Mouse (Mus musculus) forebrain, embryonic 12.5 days (tissue): ENCODE data around the gene Dlgap4. TPM values are rescaled to one million over a fixed set of nuclear protein-coding genes. Genes with fewer than 3 reads are reported as not detected.

Experiments used
- ATAC-seq: fragments of 200-750 bp; cut with Nextera tagmentation; 2 replicates; pipeline ENCODE4 v1.8.0; 2017; ENCODE audit warnings: moderate TSS enrichment; ENCODE audit not compliant: low FRiP score
- H3K27ac ChIP-seq: fragments of 300-500 bp; sonication (generic); 2 replicates; pipeline ENCODE4 v1.5.1; 2016; ENCODE audit warnings: mild to moderate bottlenecking
- H3K27me3 ChIP-seq: fragments of 300-500 bp; sonication (generic); 2 replicates; pipeline ENCODE4 v1.6.1; 2016; ENCODE audit warnings: mild to moderate bottlenecking
- H3K36me3 ChIP-seq: fragments of 300-500 bp; sonication (generic); replicated peaks from 2 replicates; pipeline ENCODE4 v1.6.1; 2016; ENCODE audit warnings: mild to moderate bottlenecking
- H3K4me1 ChIP-seq: fragments of 300-500 bp; sonication (generic); 2 replicates; pipeline ENCODE4 v1.6.1; 2016
- H3K4me2 ChIP-seq: fragments of 300-500 bp; sonication (generic); 2 replicates; pipeline ENCODE4 v1.6.1; 2016; ENCODE audit warnings: mild to moderate bottlenecking, moderate library complexity
- H3K4me3 ChIP-seq: fragments of 300-500 bp; sonication (generic); replicated peaks from 2 replicates; pipeline ENCODE4 v1.5.1; 2016; ENCODE audit warnings: mild to moderate bottlenecking
- H3K9ac ChIP-seq: fragments of 300-500 bp; sonication (generic); 2 replicates; pipeline ENCODE4 v1.6.1; 2016; ENCODE audit warnings: mild to moderate bottlenecking
- H3K9me3 ChIP-seq: fragments of 300-500 bp; sonication (generic); 2 replicates; pipeline ENCODE4 v1.6.1; 2016
- WGBS: fragments of 180-500 bp; shearing (Covaris S2); methylation state at CpG from one replicate; pipeline ENCODE4 v1.1.7; 2016; 5-methylcytosine and 5-hydroxymethylcytosine counted together
- polyA plus RNA-seq: library from polyadenylated mRNA; unstranded; fragments of >200 nt; fragmentation: Nextera tagmentation; extraction: Ambion mirVana; gene quantifications from 2 replicates; pipeline ENCODE4 v1.2.1, GENCODE M21; 2016

Dlgap4 gene
- polyA plus RNA-seq, 1 experiment from 2014 or later, result 195 TPM

- Histone ChIP-seq H3K4me1 (peaks cover 22% of the 10 kb centered on the region), H3K9me3 (no peaks in the 10 kb centered on the region), H3K4me3 (peak within 1 kb of the TSS; percentile 40), H3K4me2 (peak within 1 kb of the TSS; percentile 75), H3K27me3 (peaks cover 15% of the 10 kb centered on the region), H3K9ac (peak within 1 kb of the TSS; percentile 60), H3K36me3 (no peaks in the 10 kb centered on the region), H3K27ac (peak within 1 kb of the TSS; percentile 47)
- ATAC-seq, result peak; percentile 82
- 1% methylated on average over 28 of the region's 28 CpGs for WGBS
These were observed 161.4 kb downstream of the Dlgap4 start, which contains the start of gene Myl9 for GRCm38 (mm10) chr2:156774738-156775454. Myl9 (plus strand) TSS chr2:156775420.

GRCm38 (mm10) chr2:156775455-156776435, 162.2 kb downstream of the Dlgap4 start:
- H3K4me2 ChIP-seq, result peak overlapping the region; percentile 75
- peak overlapping the region; percentile 42; the same call in 1 of the 2 replicates for H3K27ac ChIP-seq
- no peaks in the 10 kb centered on the region for H3K36me3 ChIP-seq
- H3K9me3 ChIP-seq, result no peaks in the 10 kb centered on the region
- ATAC-seq, result no peak; the same call in 1 of the 2 replicates
- peak overlapping the region; percentile 60 for H3K9ac ChIP-seq
- H3K4me1 ChIP-seq, result peaks cover 27% of the 10 kb centered on the region
- WGBS, result 38% methylated on average over 17 of the region's 17 CpGs
- peak overlapping the region; percentile 40 for H3K4me3 ChIP-seq
- peaks cover 15% of the 10 kb centered on the region for H3K27me3 ChIP-seq

GRCm38 (mm10) chr2:156776907-156777306, 163.4 kb downstream of the Dlgap4 start:
- no peak for ATAC-seq
- no peak overlapping the region for H3K27ac ChIP-seq

DNA sequence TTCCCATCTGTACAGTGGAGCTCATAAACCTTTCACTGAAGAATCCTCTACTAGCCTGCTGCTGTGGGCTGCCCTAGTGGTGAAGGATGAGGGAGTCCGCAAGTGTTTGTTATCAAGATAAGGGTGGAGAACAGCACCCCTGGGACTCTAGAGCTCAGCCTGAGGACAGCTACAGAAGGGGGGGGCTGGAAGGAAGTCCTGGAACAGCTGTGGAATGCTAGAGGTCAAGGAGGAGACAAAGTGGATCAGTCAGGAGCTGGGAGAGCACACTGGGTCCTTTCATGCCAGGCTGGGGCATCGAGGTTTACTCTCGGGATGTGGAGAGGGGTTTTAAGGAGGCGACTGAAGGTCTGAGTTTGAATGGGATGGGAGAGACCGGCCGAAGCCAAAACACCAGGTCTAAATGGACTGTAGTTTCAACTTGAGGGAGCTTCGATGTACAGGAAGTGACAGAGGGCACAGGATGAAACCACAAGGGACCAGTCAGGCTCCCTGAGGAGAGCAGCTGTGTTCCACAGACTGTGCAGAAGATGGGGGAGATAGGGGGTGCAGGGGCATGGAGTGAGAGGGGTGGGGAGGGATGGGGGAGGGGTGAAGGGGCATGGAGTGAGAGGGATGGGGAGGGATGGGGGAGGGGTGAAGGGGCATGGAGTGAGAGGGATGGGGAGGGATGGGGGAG, 164.0 kb downstream of the Dlgap4 start:
- 73% methylated on average over 7 of the region's 7 CpGs for WGBS
- Histone ChIP-seq H3K27me3 (peaks cover 15% of the 10 kb centered on the region), H3K36me3 (no peaks in the 10 kb centered on the region), H3K4me2 (no peak overlapping the region), H3K9ac (no peak overlapping the region), H3K9me3 (no peaks in the 10 kb centered on the region), H3K4me1 (peaks cover 31% of the 10 kb centered on the region), H3K4me3 (no peak overlapping the region), H3K27ac (no peak overlapping the region)
- ATAC-seq, result no peak

More at GRCm38 (mm10) chr2:156776907-156777306, 163.4 kb downstream of the Dlgap4 start:
- Histone ChIP-seq H3K4me2 (no peak overlapping the region), H3K9ac (no peak overlapping the region), H3K27me3 (peaks cover 15% of the 10 kb centered on the region), H3K9me3 (no peaks in the 10 kb centered on the region), H3K4me3 (no peak overlapping the region), H3K36me3 (no peaks in the 10 kb centered on the region), H3K4me1 (peaks cover 31% of the 10 kb centered on the region)
- 83% methylated on average over 2 of the region's 2 CpGs for WGBS

- H3K27me3 ChIP-seq, result peaks cover 15% of the 10 kb centered on the region
- H3K4me2 ChIP-seq, result no peak overlapping the region
- no peaks in the 10 kb centered on the region for H3K9me3 ChIP-seq
- no peaks in the 10 kb centered on the region for H3K36me3 ChIP-seq
- no peak overlapping the region for H3K4me3 ChIP-seq
- ATAC-seq, result no peak
- H3K27ac ChIP-seq, result no peak overlapping the region
- peaks cover 31% of the 10 kb centered on the region for H3K4me1 ChIP-seq
- WGBS, result 91% methylated on average over 8 of the region's 8 CpGs
- no peak overlapping the region for H3K9ac ChIP-seq
These were observed 165.1 kb downstream of the Dlgap4 start for GRCm38 (mm10) chr2:156778571-156778970.

- Histone ChIP-seq H3K4me1 (peaks cover 31% of the 10 kb centered on the region), H3K4me3 (no peak overlapping the region), H3K9ac (no peak overlapping the region), H3K27me3 (peaks cover 15% of the 10 kb centered on the region), H3K36me3 (no peaks in the 10 kb centered on the region), H3K4me2 (no peak overlapping the region), H3K9me3 (no peaks in the 10 kb centered on the region), H3K27ac (no peak overlapping the region)
- no peak for ATAC-seq
- WGBS, result 85% methylated on average over 5 of the region's 5 CpGs
These were observed 165.5 kb downstream of the Dlgap4 start for GRCm38 (mm10) chr2:156779036-156779435.

DNA sequence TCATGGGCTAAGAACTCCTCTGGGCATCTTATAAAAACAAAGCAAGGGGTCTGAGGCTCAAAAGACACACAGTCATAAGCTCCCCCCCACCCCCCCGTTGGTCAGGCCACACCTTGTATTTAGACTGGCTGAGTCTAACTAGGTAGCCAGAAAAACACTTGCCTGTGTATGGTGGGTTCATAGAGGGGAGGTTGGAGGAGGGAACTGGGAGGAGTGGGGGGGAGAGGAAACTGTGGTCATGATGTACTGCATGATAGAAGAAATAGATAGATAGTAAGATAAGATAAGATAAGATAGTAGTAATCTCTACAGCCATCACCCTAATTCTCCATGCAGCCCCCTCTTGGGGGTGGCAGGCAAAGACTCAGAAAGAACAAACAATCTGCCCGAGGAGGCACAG, 166.0 kb downstream of the Dlgap4 start:
- 71% methylated on average over 2 of the region's 2 CpGs for WGBS
- Histone ChIP-seq H3K4me1 (peaks cover 29% of the 10 kb centered on the region), H3K27me3 (peaks cover 15% of the 10 kb centered on the region), H3K4me3 (no peak overlapping the region), H3K9ac (no peak overlapping the region), H3K27ac (no peak overlapping the region), H3K36me3 (no peaks in the 10 kb centered on the region), H3K9me3 (no peaks in the 10 kb centered on the region), H3K4me2 (no peak overlapping the region)
- ATAC-seq, result no peak

DNA sequence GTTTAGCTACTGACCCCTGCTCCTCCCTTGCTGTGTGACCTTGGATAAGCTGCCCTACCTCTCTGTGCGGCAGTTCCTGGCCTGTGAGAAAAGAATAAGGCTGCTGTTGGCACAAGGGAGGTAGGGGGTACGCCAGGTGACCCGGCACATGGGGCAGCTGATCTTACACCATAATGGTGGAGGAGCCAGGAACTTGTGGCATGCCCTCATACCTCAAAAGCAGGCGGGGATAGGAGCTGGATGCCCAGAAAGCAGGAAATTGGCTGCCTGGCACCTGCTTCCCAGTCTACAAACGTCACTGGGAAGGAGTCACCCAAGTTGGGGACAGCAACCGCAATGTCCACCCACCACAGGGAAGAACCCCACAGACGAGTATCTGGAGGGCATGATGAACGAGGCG, 166.6 kb downstream of the Dlgap4 start:
- no peak overlapping the region for H3K4me3 ChIP-seq
- no peak overlapping the region for H3K9ac ChIP-seq
- H3K4me2 ChIP-seq, result no peak overlapping the region
- H3K27ac ChIP-seq, result no peak overlapping the region
- WGBS, result 83% methylated on average over 9 of the region's 9 CpGs
- no peak for ATAC-seq
- no peaks in the 10 kb centered on the region for H3K9me3 ChIP-seq
- H3K36me3 ChIP-seq, result no peaks in the 10 kb centered on the region
- H3K27me3 ChIP-seq, result peaks cover 15% of the 10 kb centered on the region
- H3K4me1 ChIP-seq, result peaks cover 22% of the 10 kb centered on the region

DNA sequence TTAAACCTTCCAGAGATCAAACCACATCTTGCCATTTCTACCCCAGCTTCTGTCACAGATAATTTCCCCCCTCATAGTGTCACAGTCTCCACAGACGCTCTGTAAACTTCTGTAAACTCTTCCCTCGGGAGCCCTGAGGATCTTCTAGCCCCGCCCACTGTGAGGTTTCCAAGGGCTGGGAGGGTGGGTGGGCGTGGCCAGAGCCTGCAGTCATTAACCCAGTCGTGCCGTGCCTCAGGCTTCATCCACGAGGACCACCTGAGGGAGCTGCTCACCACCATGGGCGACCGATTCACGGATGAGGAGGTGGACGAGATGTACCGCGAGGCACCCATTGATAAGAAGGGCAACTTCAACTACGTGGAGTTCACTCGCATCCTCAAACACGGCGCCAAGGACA, 167.2 kb downstream of the Dlgap4 start:
- Histone ChIP-seq H3K27ac (no peak overlapping the region), H3K4me2 (peak overlapping the region; percentile 32; the same call in 1 of the 2 replicates), H3K4me3 (no peak overlapping the region), H3K4me1 (peaks cover 16% of the 10 kb centered on the region), H3K9ac (no peak overlapping the region), H3K36me3 (no peaks in the 10 kb centered on the region), H3K27me3 (peaks cover 10% of the 10 kb centered on the region), H3K9me3 (0 out of 2 replicates have a peak, but pooled peaks cover 3% of the 10 kb centered on the region)
- no peak for ATAC-seq
- 21% methylated on average over 17 of the region's 17 CpGs for WGBS

- no peak for ATAC-seq
- Histone ChIP-seq H3K9me3 (0 out of 2 replicates have a peak, but pooled peaks cover 6% of the 10 kb centered on the region), H3K27ac (no peak overlapping the region), H3K27me3 (peaks cover 5% of the 10 kb centered on the region; the same call in 1 of the 2 replicates), H3K4me2 (0 out of 2 replicates have a peak overlapping the region, but pooled peaks have one; percentile 32), H3K4me1 (peaks cover 14% of the 10 kb centered on the region), H3K4me3 (no peak overlapping the region), H3K36me3 (no peaks in the 10 kb centered on the region), H3K9ac (no peak overlapping the region)
- 66% methylated on average over 4 of the region's 4 CpGs for WGBS
These were observed 167.8 kb downstream of the Dlgap4 start for GRCm38 (mm10) chr2:156781281-156781680.

DNA sequence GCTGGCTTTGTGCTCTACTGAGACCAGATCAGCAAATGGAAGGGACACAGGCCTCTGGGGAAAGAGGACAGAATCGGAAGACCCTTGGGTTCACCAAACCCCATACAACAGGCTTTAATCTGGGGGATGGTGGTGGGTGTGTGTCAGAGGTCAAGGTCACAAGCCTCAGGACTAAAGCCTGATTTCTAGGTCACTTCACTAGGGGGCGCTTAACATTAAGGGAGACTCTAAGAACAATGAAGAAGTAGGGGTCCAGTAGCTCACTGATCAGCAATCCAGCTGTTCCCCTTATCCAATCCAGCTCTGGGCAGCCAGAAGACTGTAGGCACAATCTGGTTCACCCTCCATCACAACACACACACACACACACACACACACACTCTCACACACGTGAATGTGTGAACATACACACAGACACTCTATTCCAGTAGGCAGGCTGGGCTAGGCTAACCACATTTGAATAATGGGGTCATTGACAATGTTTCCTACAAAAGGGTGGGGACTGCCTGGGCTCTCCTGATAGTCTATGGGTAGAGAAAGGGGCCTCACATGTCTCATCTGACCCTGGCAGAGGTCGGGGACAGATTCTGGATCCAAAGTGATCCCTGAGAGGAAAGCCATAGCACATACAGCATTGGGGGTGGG, 168.5 kb downstream of the Dlgap4 start:
- Histone ChIP-seq H3K4me3 (no peak overlapping the region), H3K4me2 (no peak overlapping the region), H3K9me3 (0 out of 2 replicates have a peak, but pooled peaks cover 6% of the 10 kb centered on the region), H3K27ac (no peak overlapping the region), H3K4me1 (peaks cover 14% of the 10 kb centered on the region), H3K27me3 (0 out of 2 replicates have a peak, but pooled peaks cover 1% of the 10 kb centered on the region), H3K9ac (no peak overlapping the region), H3K36me3 (no peaks in the 10 kb centered on the region)
- WGBS, result 68% methylated on average over 4 of the region's 4 CpGs
- no peak for ATAC-seq
